In the genomic region with DNA sequence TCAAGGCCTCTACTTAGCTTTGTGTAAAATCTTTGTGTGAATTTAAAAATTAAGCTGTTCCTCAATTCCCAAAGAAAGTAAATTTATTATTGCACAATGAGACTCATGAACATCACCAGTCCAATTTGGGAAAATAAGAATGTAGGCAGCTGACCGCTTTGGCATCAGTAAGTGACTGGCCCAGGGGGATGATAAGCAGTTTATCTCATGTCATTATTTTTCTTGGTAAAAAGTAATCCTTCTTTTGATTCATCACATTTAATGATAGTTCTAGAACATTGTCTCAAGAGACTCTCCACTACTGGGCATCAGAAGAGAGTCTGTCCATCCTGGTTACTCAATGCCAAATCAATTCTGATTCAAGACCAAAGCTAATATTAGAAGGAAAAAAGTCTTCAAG, we compare ENCODE assay signal across 24 mouse cellular contexts.
A peak's percentile ranks its signal among the peaks of the same experiment; 100 is the strongest.
DNase-seq lines count a peak whose midpoint lies in the region; ATAC-seq and TF ChIP-seq lines count a peak whose summit lies in the region.
"Had no signal": no experiment of that assay in that cellular context is flagged by ENCODE, and none has a peak within 500 bp of the region (broad histone marks: within the 10 kb centered on the region; RNA-seq: fewer than 3 reads in every experiment).

No protein-coding gene starts in this region.

- ATAC-seq in heart, embryonic 11.5 days (replicated peaks; ENCODE audit: insufficient number of reproducible peaks, low FRiP score, low TSS enrichment): no peak
- no peak for ATAC-seq in heart, embryonic 12.5 days (ENCODE audit: insufficient number of reproducible peaks, low FRiP score)
- ATAC-seq: CD4-positive, CD25-positive, alpha-beta regulatory T cell, adult 4 months; forebrain, embryonic 15.5 days; hindbrain, embryonic 16.5 days; intestine, embryonic 15.5 days had no signal

- H3K36me3 ChIP-seq in heart, adult 2 months (ENCODE audit: control insufficient read depth, insufficient read depth, low read length): no peaks in the 10 kb centered on the region
- H3K36me3 ChIP-seq in heart, embryonic 11.5 days (ENCODE audit: control insufficient read depth, insufficient read depth, low read length): no peaks in the 10 kb centered on the region
- no peaks in the 10 kb centered on the region for H3K36me3 ChIP-seq in heart, embryonic 12.5 days
- H3K36me3 ChIP-seq: embryonic facial prominence, embryonic 10.5 days; embryonic facial prominence, embryonic 13.5 days; forebrain, embryonic 12.5 days; forebrain, embryonic 15.5 days; hindbrain, embryonic 10.5 days; hindbrain, embryonic 13.5 days; intestine, embryonic 15.5 days; kidney, embryonic 15.5 days had no signal

- no peak for TF ChIP-seq EP300 in heart, adult 2 months (IDR thresholded peaks at IDR 0.05; ENCODE audit: insufficient read depth, low read depth, low read length)

- TF ChIP-seq CTCF in heart, adult 2 months (IDR thresholded peaks at IDR 0.05): no peak

- peak; percentile 18 for DNase-seq in gastrocnemius, postnatal 25 days
- no peak for DNase-seq in gastrocnemius, postnatal 10 days
- peak in 1 of 2 experiments; percentile 22 for DNase-seq in heart, adult 2 months
- peak; percentile 3 for DNase-seq in heart, postnatal 25 days (ENCODE audit: low spot score)
- DNase-seq: cerebellum, adult 11-12 months; cerebellum, adult 8-10 months; cerebellum, postnatal 10 days; cerebellum, postnatal 36 days; embryo, embryonic 11 days; kidney, adult 11 months; kidney, adult 8-10 months had no signal

- H3K4me1 ChIP-seq in heart, adult 2 months (ENCODE audit: control insufficient read depth, insufficient read depth, low read length): no peaks in the 10 kb centered on the region
- no peaks in the 10 kb centered on the region for H3K4me1 ChIP-seq in heart, embryonic 11.5 days (ENCODE audit: control insufficient read depth, insufficient read depth, low read length)
- peaks cover 3% of the 10 kb centered on the region; the same call in 1 of the 2 replicates for H3K4me1 ChIP-seq in heart, embryonic 12.5 days (replicated peaks)
- H3K4me1 ChIP-seq: embryonic facial prominence, embryonic 10.5 days; embryonic facial prominence, embryonic 13.5 days; forebrain, embryonic 12.5 days; forebrain, embryonic 15.5 days; hindbrain, embryonic 10.5 days; hindbrain, embryonic 13.5 days; intestine, embryonic 15.5 days; kidney, embryonic 15.5 days had no signal

- no peak overlapping the region for H3K4me2 ChIP-seq in heart, embryonic 11.5 days
- H3K4me2 ChIP-seq in heart, embryonic 12.5 days: no peak overlapping the region
- H3K4me2 ChIP-seq: embryonic facial prominence, embryonic 13.5 days; forebrain, embryonic 12.5 days; forebrain, embryonic 15.5 days; hindbrain, embryonic 13.5 days; intestine, embryonic 15.5 days; kidney, embryonic 15.5 days had no signal

- no peaks in the 10 kb centered on the region for H3K79me2 ChIP-seq in heart, adult 2 months (replicated peaks; ENCODE audit: control insufficient read depth, insufficient read depth, low read length)

- no peak for TF ChIP-seq POLR2A in heart, adult 2 months (IDR thresholded peaks at IDR 0.05; ENCODE audit: insufficient read depth, low read depth, low read length)

- H3K27ac ChIP-seq in heart, adult 2 months: peak overlapping the region; percentile 20; the same call in 1 of the 2 replicates
- no peak overlapping the region for H3K27ac ChIP-seq in heart, embryonic 11.5 days (ENCODE audit: low read depth, low read length)
- no peak overlapping the region for H3K27ac ChIP-seq in heart, embryonic 12.5 days (ENCODE audit: poor library complexity, severe bottlenecking)
- H3K27ac ChIP-seq: embryonic facial prominence, embryonic 10.5 days; embryonic facial prominence, embryonic 13.5 days; forebrain, embryonic 12.5 days; forebrain, embryonic 15.5 days; hindbrain, embryonic 10.5 days; hindbrain, embryonic 13.5 days; intestine, embryonic 15.5 days; kidney, embryonic 15.5 days had no signal

- 78% methylated on average over 1 of the region's 1 CpGs for WGBS in heart, adult 2 months
- WGBS in heart, embryonic 11.5 days (ENCODE audit: insufficient replicate concordance): 79% methylated on average over 1 of the region's 1 CpGs
- WGBS in heart, embryonic 12.5 days: 82% methylated on average over 1 of the region's 1 CpGs

- no peaks in the 10 kb centered on the region for H3K27me3 ChIP-seq in heart, adult 2 months (ENCODE audit: control insufficient read depth, insufficient read depth, low read length)
- H3K27me3 ChIP-seq in heart, embryonic 11.5 days (ENCODE audit: control insufficient read depth, insufficient read depth, low read length): no peaks in the 10 kb centered on the region
- no peaks in the 10 kb centered on the region for H3K27me3 ChIP-seq in heart, embryonic 12.5 days (replicated peaks)
- H3K27me3 ChIP-seq: embryonic facial prominence, embryonic 13.5 days; forebrain, embryonic 12.5 days; forebrain, embryonic 15.5 days; hindbrain, embryonic 13.5 days; intestine, embryonic 15.5 days; kidney, embryonic 15.5 days had no signal

- H3K9ac ChIP-seq in heart, adult 2 months (ENCODE audit: low read depth, low read length): no peak overlapping the region
- H3K9ac ChIP-seq in heart, embryonic 11.5 days (ENCODE audit: low read depth, low read length): no peak overlapping the region
- H3K9ac ChIP-seq in heart, embryonic 12.5 days: no peak overlapping the region
- H3K9ac ChIP-seq: embryonic facial prominence, embryonic 13.5 days; forebrain, embryonic 12.5 days; forebrain, embryonic 15.5 days; hindbrain, embryonic 13.5 days; intestine, embryonic 15.5 days; kidney, embryonic 15.5 days had no signal

- H3K9me3 ChIP-seq in heart, embryonic 11.5 days (replicated peaks; ENCODE audit: control insufficient read depth, low read length): no peaks in the 10 kb centered on the region
- no peaks in the 10 kb centered on the region for H3K9me3 ChIP-seq in heart, embryonic 12.5 days (replicated peaks)
- H3K9me3 ChIP-seq: embryonic facial prominence, embryonic 10.5 days; embryonic facial prominence, embryonic 13.5 days; forebrain, embryonic 12.5 days; forebrain, embryonic 15.5 days; hindbrain, embryonic 10.5 days; hindbrain, embryonic 13.5 days; intestine, embryonic 15.5 days; kidney, embryonic 15.5 days had no signal

- intact Hi-C loops in heart, adult 2 months (cut with DNase I): no loop called here
- intact Hi-C loops in heart, postnatal 25 days (cut with DNase I): no loop called here

- no peak overlapping the region for H3K4me3 ChIP-seq in heart, adult 2 months
- H3K4me3 ChIP-seq in heart, embryonic 11.5 days (ENCODE audit: low read depth, low read length): no peak overlapping the region
- H3K4me3 ChIP-seq in heart, embryonic 12.5 days: no peak overlapping the region
- H3K4me3 ChIP-seq: embryonic facial prominence, embryonic 10.5 days; embryonic facial prominence, embryonic 13.5 days; erythroblast, embryonic 14.5 days; forebrain, embryonic 12.5 days; forebrain, embryonic 15.5 days; hindbrain, embryonic 10.5 days; hindbrain, embryonic 13.5 days; intestine, embryonic 15.5 days; kidney, embryonic 15.5 days had no signal
